In the genomic region with DNA sequence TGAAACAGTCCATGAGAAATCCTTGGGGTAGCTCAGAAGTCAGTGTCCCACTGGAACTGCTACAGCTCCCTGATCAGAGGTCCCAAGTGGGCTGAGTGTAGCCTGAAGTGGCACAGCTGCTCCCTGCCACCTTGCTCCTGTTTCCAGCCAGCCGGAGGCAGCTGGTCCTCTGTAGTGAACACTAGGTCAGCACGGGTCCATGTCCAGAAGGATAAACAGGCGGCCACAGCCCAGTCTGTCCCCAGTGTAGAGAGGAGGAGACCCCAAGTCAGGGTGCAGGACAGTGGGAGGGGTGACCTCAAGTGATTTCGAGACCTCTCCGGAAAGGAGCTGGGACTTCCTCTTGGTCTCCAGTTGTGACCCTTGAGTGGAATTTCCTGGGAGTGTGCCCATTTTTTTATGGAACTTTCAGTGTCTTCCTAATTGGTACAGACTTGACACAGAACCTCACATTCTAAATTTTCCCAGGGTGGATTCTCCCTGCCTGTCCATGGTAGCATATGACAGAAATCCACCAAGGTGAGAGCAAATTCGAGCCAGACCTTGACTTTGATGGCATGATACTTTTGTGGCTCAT, we compare ENCODE assay signal across 14 mouse cellular contexts. TPM values are rescaled to one million over a fixed set of nuclear protein-coding genes. Genes with fewer than 3 reads are reported as not detected.
DNase-seq lines count a peak whose midpoint lies in the region; ATAC-seq and TF ChIP-seq lines count a peak whose summit lies in the region.
"Had no signal": no experiment of that assay in that cellular context is flagged by ENCODE, and none has a peak within 500 bp of the region (broad histone marks: within the 10 kb centered on the region; RNA-seq: fewer than 3 reads in every experiment).

No protein-coding gene starts in this region.

- H3K27me3 ChIP-seq in kidney, adult 2 months (replicated peaks; ENCODE audit: control insufficient read depth, insufficient read depth, low read length), result no peaks in the 10 kb centered on the region
- H3K27me3 ChIP-seq in kidney, embryonic 15.5 days, result no peaks in the 10 kb centered on the region
- H3K27me3 ChIP-seq in lung, postnatal 0 days (replicated peaks; ENCODE audit: insufficient read depth, low read length), result no peaks in the 10 kb centered on the region
- H3K27me3 ChIP-seq: Patski had no signal

- H3K9me3 ChIP-seq in kidney, embryonic 15.5 days (replicated peaks), result no peaks in the 10 kb centered on the region
- H3K9me3 ChIP-seq in lung, postnatal 0 days (ENCODE audit: low read length), result no peaks in the 10 kb centered on the region
- H3K9me3 ChIP-seq: forebrain, embryonic 10.5 days; heart, embryonic 10.5 days; megakaryocyte, embryonic 14.5 days had no signal

- peak; percentile 93 for TF ChIP-seq EP300 in lung, postnatal 0 days (IDR thresholded peaks at IDR 0.05)

- H3K4me3 ChIP-seq in left cerebral cortex, adult 2 months, result no peak overlapping the region
- no peak overlapping the region for H3K4me3 ChIP-seq in kidney, adult 2 months (ENCODE audit: insufficient read depth, low read depth, low read length)
- H3K4me3 ChIP-seq in kidney, embryonic 15.5 days (replicated peaks), result no peak overlapping the region
- H3K4me3 ChIP-seq in lung, postnatal 0 days (ENCODE audit: low read depth, low read length), result no peak overlapping the region
- H3K4me3 ChIP-seq: forebrain, embryonic 10.5 days; heart, embryonic 10.5 days had no signal

- peak overlapping the region; percentile 32; the same call in 1 of the 2 replicates for H3K27ac ChIP-seq in left cerebral cortex, adult 2 months
- peak overlapping the region; percentile 79 for H3K27ac ChIP-seq in kidney, adult 2 months (ENCODE audit: insufficient read depth, low read depth, low read length)
- peak overlapping the region; percentile 69 for H3K27ac ChIP-seq in kidney, embryonic 15.5 days
- H3K27ac ChIP-seq in lung, postnatal 0 days (ENCODE audit: low read length), result peak overlapping the region; percentile 74
- H3K27ac ChIP-seq: forebrain, embryonic 10.5 days; heart, embryonic 10.5 days had no signal

- no peak overlapping the region for H3K9ac ChIP-seq in kidney, embryonic 15.5 days
- H3K9ac ChIP-seq in lung, postnatal 0 days (replicated peaks; ENCODE audit: low read depth), result no peak overlapping the region

- no peak for TF ChIP-seq POLR2A in kidney, adult 2 months (IDR thresholded peaks at IDR 0.05; ENCODE audit: low read depth, low read length)

- H3K4me2 ChIP-seq in kidney, embryonic 15.5 days, result no peak overlapping the region
- no peak overlapping the region for H3K4me2 ChIP-seq in lung, postnatal 0 days (replicated peaks; ENCODE audit: low read depth, low read length)

- H3K4me1 ChIP-seq in kidney, adult 2 months (ENCODE audit: control insufficient read depth, insufficient read depth, low read length), result peaks cover 49% of the 10 kb centered on the region
- H3K4me1 ChIP-seq in kidney, embryonic 15.5 days, result peaks cover 20% of the 10 kb centered on the region
- H3K4me1 ChIP-seq in lung, postnatal 0 days (ENCODE audit: insufficient read depth, low read depth, low read length), result 0 out of 2 replicates have a peak, but pooled peaks cover 3% of the 10 kb centered on the region

- DNase-seq in left cerebral cortex, adult 2 months (ENCODE audit: extremely low spot score in 1 of 2, low spot score in 2 of 2), result no peak
- no peak for DNase-seq in left cerebral cortex, postnatal 4 days
- DNase-seq in kidney, adult 2 months, result peak; percentile 83
- DNase-seq in lung, postnatal 0 days (ENCODE audit: low spot score), result peak; percentile 91
- DNase-seq in embryo, embryonic 10 days (ENCODE audit: low spot score), result no peak
- DNase-seq in right cerebral cortex, postnatal 14 days, result no peak
- no peak for DNase-seq in thymus, postnatal 25 days
- DNase-seq: cerebellum, adult 11 months; heart, postnatal 4 days had no signal

- intact Hi-C loops in left cerebral cortex, adult 2 months (cut with DNase I), result no loop called here
- intact Hi-C loops in left cerebral cortex, postnatal 4 days (cut with DNase I), result no loop called here

- ATAC-seq in kidney, embryonic 15.5 days (replicated peaks; ENCODE audit: low FRiP score), result peak; percentile 63
- peak; percentile 96 for ATAC-seq in lung, postnatal 0 days

- H3K36me3 ChIP-seq in kidney, adult 2 months (ENCODE audit: control insufficient read depth, insufficient read depth, low read length), result no peaks in the 10 kb centered on the region
- H3K36me3 ChIP-seq in kidney, embryonic 15.5 days, result no peaks in the 10 kb centered on the region
- H3K36me3 ChIP-seq in lung, postnatal 0 days (ENCODE audit: insufficient read depth, low read length), result no peaks in the 10 kb centered on the region
- H3K36me3 ChIP-seq: forebrain, embryonic 10.5 days; heart, embryonic 10.5 days had no signal

- WGBS in kidney, adult 2 months, result 17% methylated on average over 6 of the region's 6 CpGs
- WGBS in kidney, embryonic 15.5 days, result 54% methylated on average over 6 of the region's 6 CpGs
- 33% methylated on average over 6 of the region's 6 CpGs for WGBS in lung, postnatal 0 days

- no peak for TF ChIP-seq CTCF in left cerebral cortex, adult 2 months (IDR thresholded peaks at IDR 0.05)
- TF ChIP-seq CTCF in kidney, adult 2 months (conservative IDR thresholded peaks at IDR 0.05; ENCODE audit: insufficient read depth, insufficient read length, low read depth, low read length), result no peak
- no peak for TF ChIP-seq CTCF in lung, postnatal 0 days (IDR thresholded peaks at IDR 0.05)

RNA-seq across cellular contexts. Expression of a gene that starts 16.0 kb away (rescaled TPM):
- total RNA-seq in left cerebral cortex, adult 2 months (2021), result 100 to 1,000 TPM; 353 to 364 TPM
- total RNA-seq in left cerebral cortex, postnatal 4 days (2021), result 1,000 to 10,000 TPM; 1,229 to 1,264 TPM
- 49.8 and 53.4 TPM in 2 replicates for polyA plus RNA-seq in kidney, adult 2 months (2012; rRNA removed)
- polyA plus RNA-seq in kidney, embryonic 15.5 days (2015; fragmentation: Nextera tagmentation; extraction: Ambion mirVana), result 9.8 and 13.6 TPM in 2 replicates
- 15.9 and 23.3 TPM in 2 replicates for polyA plus RNA-seq in lung, postnatal 0 days (2015; fragmentation: Nextera tagmentation; extraction: Ambion mirVana)

Comparison
In these comparisons a context has a peak if more than half of its experiments do, and no peak if none do; other contexts are left out.
1. DNase-seq: peak in kidney, adult 2 months (single experiment) and lung, postnatal 0 days (single experiment); none in left cerebral cortex, adult 2 months (0 of 2), left cerebral cortex, postnatal 4 days (single experiment), embryo, embryonic 10 days (single experiment), right cerebral cortex, postnatal 14 days (single experiment) and thymus, postnatal 25 days (single experiment).
2. Peak in every context shown above with its lines, with median percentiles within 50 percentile points of each other: H3K27ac ChIP-seq.